Mouse (Mus musculus) left cerebral cortex, postnatal 36 days (tissue): ENCODE results near the gene Egfem1. TPM values are rescaled to one million over a fixed set of nuclear protein-coding genes. Genes with fewer than 3 reads are reported as not detected.

ENCODE experiments used
- DNase-seq, 2 experiments: peaks; one replicate each; pipeline ENCODE4 v3.0.0; 2021 to 2022; ENCODE audit warnings: low spot score in 2 of 2, mixed read lengths in 1 of 2
- intact Hi-C: fragments of 180-260 bp; cut with DNase I; formaldehyde crosslinking; loops from one replicate; pipeline ENCODE4 v1.15.1; 2025
- total RNA-seq, 2 experiments: library from RNA; stranded (reverse); gene quantifications; 2 replicates each; pipeline ENCODE4 v1.2.3; 2021

Gene Egfem1
- total RNA-seq, 2 experiments from 2014 or later: 14.9 to 22.1 TPM

- intact Hi-C loops: no loop called here
- DNase-seq: no peak
These were observed 457.4 kb downstream of the Egfem1 start for GRCm38 (mm10) chr3:29539211-29539610.

GRCm38 (mm10) chr3:29539902-29540301 lies 458.1 kb downstream of the Egfem1 start:
- intact Hi-C loops: no loop called here
- no peak for DNase-seq

GRCm38 (mm10) chr3:29541477-29542079 lies 459.8 kb downstream of the Egfem1 start:
- intact Hi-C loops: no loop called here
- DNase-seq: no peak

- intact Hi-C loops: no loop called here
- no peak for DNase-seq
These were observed 462.2 kb downstream of the Egfem1 start for GRCm38 (mm10) chr3:29544056-29544455.

GRCm38 (mm10) chr3:29563171-29563570 lies 481.3 kb downstream of the Egfem1 start:
- no peak for DNase-seq

GRCm38 (mm10) chr3:29578055-29578860 lies 496.4 kb downstream of the Egfem1 start:
- intact Hi-C loops: no loop called here
- no peak for DNase-seq

More at GRCm38 (mm10) chr3:29563171-29563570, 481.3 kb downstream of the Egfem1 start:
- intact Hi-C loops: no loop called here

- no peak for DNase-seq
- intact Hi-C loops: no loop called here
These were observed 500.9 kb downstream of the Egfem1 start for GRCm38 (mm10) chr3:29582749-29583148.

GRCm38 (mm10) chr3:29602140-29602539 lies 520.3 kb downstream of the Egfem1 start:
- intact Hi-C loops: no loop called here
- DNase-seq: no peak

GRCm38 (mm10) chr3:29608713-29609112 lies 526.9 kb downstream of the Egfem1 start:
- DNase-seq: no peak
- intact Hi-C loops: no loop called here

- intact Hi-C loops: no loop called here
- no peak for DNase-seq
These were observed 527.4 kb downstream of the Egfem1 start for GRCm38 (mm10) chr3:29609174-29609573.

- intact Hi-C loops: no loop called here
- DNase-seq: no peak
These were observed 537.8 kb downstream of the Egfem1 start for GRCm38 (mm10) chr3:29619586-29619985.

- no peak for DNase-seq
- intact Hi-C loops: no loop called here
These were observed 558.0 kb downstream of the Egfem1 start for GRCm38 (mm10) chr3:29639819-29640218.

GRCm38 (mm10) chr3:29666796-29667195 lies 585.0 kb downstream of the Egfem1 start:
- intact Hi-C loops: no loop called here
- no peak for DNase-seq

GRCm38 (mm10) chr3:29689367-29690285 lies 607.8 kb downstream of the Egfem1 start:
- DNase-seq: no peak
- intact Hi-C loops: loop anchor here (10.0 kb wide), 1 partner anchor 305 kb away; no protein-coding TSS in a partner anchor

- intact Hi-C loops: no loop called here
- no peak for DNase-seq
These were observed 619.3 kb downstream of the Egfem1 start for GRCm38 (mm10) chr3:29701126-29701525.

- DNase-seq: no peak
- intact Hi-C loops: no loop called here
These were observed 625.0 kb downstream of the Egfem1 start for GRCm38 (mm10) chr3:29706816-29707215.

GRCm38 (mm10) chr3:29707467-29707866 lies 625.6 kb downstream of the Egfem1 start:
- intact Hi-C loops: no loop called here
- no peak for DNase-seq

- DNase-seq: no peak
- intact Hi-C loops: loop anchor here (2.0 kb wide), 1 partner anchor 690 kb away; no protein-coding TSS in a partner anchor
These were observed 644.6 kb downstream of the Egfem1 start for GRCm38 (mm10) chr3:29726376-29726967.

- DNase-seq: peak; percentile 11 to 15
- intact Hi-C loops: loop anchor here (5.0 kb wide), 1 partner anchor 832 kb away; no protein-coding TSS in a partner anchor
These were observed 648.4 kb downstream of the Egfem1 start for GRCm38 (mm10) chr3:29730062-29730760.
